Mouse (Mus musculus): ENCODE measurements around the gene Rps11. TPM values are rescaled to one million over a fixed set of nuclear protein-coding genes. Genes with fewer than 3 reads are reported as not detected.
A peak's percentile ranks its signal among the peaks of the same experiment; 100 is the strongest.
"Not testable (repeated sequence)": the region's sequence is repeated elsewhere in the genome, so short reads cannot be mapped to it uniquely, and the experiment has no call there.

Rps11 gene
- total and polyA plus RNA-seq, 2 experiments from 2014 or later: 671 to 1,069 TPM

DNA sequence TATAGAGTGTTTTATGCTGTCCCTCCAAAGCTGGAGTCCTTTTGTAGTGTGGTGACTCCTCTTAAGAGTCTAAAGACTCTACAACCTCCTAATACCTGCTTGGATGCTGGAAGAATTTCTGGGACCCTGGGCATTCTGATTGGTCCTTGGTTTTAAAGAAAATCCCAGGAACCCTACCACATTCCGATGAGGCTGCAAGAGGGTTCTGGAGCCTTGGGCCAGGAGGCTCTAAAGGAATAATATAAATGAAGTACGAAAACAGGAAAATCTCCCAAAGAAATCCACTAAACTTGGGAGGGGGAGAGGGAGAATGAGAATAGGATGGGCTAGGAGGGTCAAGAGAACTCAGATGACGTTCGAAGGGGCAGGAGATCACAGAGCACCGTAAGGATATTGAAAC lies 29.3 kb upstream of the Rps11 start:
- Histone ChIP-seq H3K4me3 (ENCODE audit: low read depth, low read length) (peak overlapping the region; percentile 58), H3K4me2 (ENCODE audit: low read depth, low read length, poor library complexity, severe bottlenecking) (peak overlapping the region; percentile 69), H3K27me3 (ENCODE audit: insufficient read depth, low read length) (no peaks in the 10 kb centered on the region), H3K9ac (replicated peaks; ENCODE audit: low read length, poor library complexity, severe bottlenecking) (peak overlapping the region; percentile 77), H3K9me3 (ENCODE audit: low read length) (no peaks in the 10 kb centered on the region), H3K36me3 (ENCODE audit: insufficient read depth, low read length) (peaks cover 12% of the 10 kb centered on the region; the same call in 1 of the 2 replicates), H3K27ac (ENCODE audit: low read depth, low read length) (peak overlapping the region; percentile 94), H3K4me1 (ENCODE audit: insufficient read depth, low read length) (no peaks in the 10 kb centered on the region)
- DNase-seq (ENCODE audit: low spot score) (no peak), ATAC-seq (ENCODE audit: low FRiP score) (no peak)
- no peak for TF ChIP-seq CTCF (IDR thresholded peaks at IDR 0.05)
- WGBS: 2% methylated on average over 5 of the region's 5 CpGs

DNA sequence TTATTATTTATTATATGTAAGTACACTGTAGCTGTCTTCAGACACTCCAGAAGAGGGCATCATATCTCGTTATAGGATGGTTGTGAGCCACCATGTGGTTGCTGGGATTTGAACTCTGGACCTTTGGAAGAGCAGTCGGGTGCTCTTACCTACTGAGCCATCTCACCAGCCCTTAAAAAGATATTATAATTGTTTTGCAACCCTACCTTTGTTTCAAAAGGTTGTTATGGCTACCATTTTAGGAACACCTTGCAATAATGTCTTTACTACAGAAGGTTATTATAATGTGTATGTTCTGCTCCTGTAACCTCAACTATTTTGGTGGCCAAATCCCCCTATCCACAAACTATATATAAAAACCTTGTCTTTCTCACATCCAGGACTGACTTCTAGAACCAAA lies 28.8 kb upstream of the Rps11 start:
- H3K4me1 ChIP-seq (ENCODE audit: insufficient read depth, low read length); ATAC-seq (ENCODE audit: low FRiP score); H3K36me3 ChIP-seq (ENCODE audit: insufficient read depth, low read length); H3K9ac ChIP-seq (replicated peaks; ENCODE audit: low read length, poor library complexity, severe bottlenecking); H3K4me3 ChIP-seq (ENCODE audit: low read depth, low read length); H3K27ac ChIP-seq (ENCODE audit: low read depth, low read length); H3K4me2 ChIP-seq (ENCODE audit: low read depth, low read length, poor library complexity, severe bottlenecking); H3K9me3 ChIP-seq (ENCODE audit: low read length); DNase-seq (ENCODE audit: low spot score); H3K27me3 ChIP-seq (ENCODE audit: insufficient read depth, low read length): not testable (repeated sequence)
- 84% methylated on average over 2 of the region's 2 CpGs for WGBS

- no peaks in the 10 kb centered on the region for H3K4me1 ChIP-seq (ENCODE audit: insufficient read depth, low read length)
- 0 out of 2 replicates have a peak, but pooled peaks cover 2% of the 10 kb centered on the region for H3K36me3 ChIP-seq (ENCODE audit: insufficient read depth, low read length)
- TF ChIP-seq CTCF (IDR thresholded peaks at IDR 0.05): no peak
- H3K27me3 ChIP-seq (ENCODE audit: insufficient read depth, low read length): no peaks in the 10 kb centered on the region
- no peak overlapping the region for H3K9ac ChIP-seq (replicated peaks; ENCODE audit: low read length, poor library complexity, severe bottlenecking)
- no peak overlapping the region for H3K4me3 ChIP-seq (ENCODE audit: low read depth, low read length)
- H3K4me2 ChIP-seq (ENCODE audit: low read depth, low read length, poor library complexity, severe bottlenecking): no peak overlapping the region
- no peak for DNase-seq (ENCODE audit: low spot score)
- no peak overlapping the region for H3K27ac ChIP-seq (ENCODE audit: low read depth, low read length)
- ATAC-seq (ENCODE audit: low FRiP score): no peak
- WGBS: 68% methylated on average over 11 of the region's 11 CpGs
- no peaks in the 10 kb centered on the region for H3K9me3 ChIP-seq (ENCODE audit: low read length)
These were observed 27.1 kb upstream of the Rps11 start for GRCm38 (mm10) chr7:45151303-45151702.

- ATAC-seq (ENCODE audit: low FRiP score) (no peak), DNase-seq (ENCODE audit: low spot score) (no peak)
- TF ChIP-seq CTCF (IDR thresholded peaks at IDR 0.05): no peak
- H3K4me2 ChIP-seq (ENCODE audit: low read depth, low read length, poor library complexity, severe bottlenecking): no peak overlapping the region
- 62% methylated on average over 4 of the region's 4 CpGs for WGBS
- H3K27me3 ChIP-seq (ENCODE audit: insufficient read depth, low read length): no peaks in the 10 kb centered on the region
- peaks cover 5% of the 10 kb centered on the region; the same call in 1 of the 2 replicates for H3K36me3 ChIP-seq (ENCODE audit: insufficient read depth, low read length)
- H3K9ac ChIP-seq (replicated peaks; ENCODE audit: low read length, poor library complexity, severe bottlenecking): no peak overlapping the region
- H3K4me1 ChIP-seq (ENCODE audit: insufficient read depth, low read length): no peaks in the 10 kb centered on the region
- no peak overlapping the region for H3K4me3 ChIP-seq (ENCODE audit: low read depth, low read length)
- H3K9me3 ChIP-seq (ENCODE audit: low read length): no peaks in the 10 kb centered on the region
- no peak overlapping the region for H3K27ac ChIP-seq (ENCODE audit: low read depth, low read length)
These were observed 26.1 kb upstream of the Rps11 start for GRCm38 (mm10) chr7:45150321-45150720.

DNA sequence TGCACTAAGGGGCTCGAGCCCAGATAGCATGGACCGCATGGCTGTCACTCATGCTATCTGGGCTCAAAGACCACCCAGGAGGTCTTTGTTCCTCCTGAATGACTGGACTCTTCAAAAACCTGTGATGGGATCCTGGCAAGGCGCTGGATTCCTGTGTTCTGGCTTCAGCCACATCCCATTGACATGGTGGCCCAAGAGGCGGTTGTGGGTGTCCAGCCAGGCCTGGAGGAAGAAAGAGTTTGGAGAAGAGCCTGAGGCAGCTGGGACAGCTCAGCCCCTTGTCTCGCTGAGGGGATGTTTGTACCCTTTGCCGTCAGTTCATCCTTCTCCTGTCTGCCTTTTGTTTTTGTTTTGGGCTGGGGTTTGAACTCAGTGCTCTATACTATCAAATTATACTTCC lies 25.3 kb upstream of the Rps11 start:
- ATAC-seq (ENCODE audit: low FRiP score) (no peak), DNase-seq (ENCODE audit: low spot score) (no peak)
- Histone ChIP-seq H3K27ac (ENCODE audit: low read depth, low read length) (no peak overlapping the region), H3K36me3 (ENCODE audit: insufficient read depth, low read length) (peaks cover 5% of the 10 kb centered on the region; the same call in 1 of the 2 replicates), H3K4me1 (ENCODE audit: insufficient read depth, low read length) (no peaks in the 10 kb centered on the region), H3K4me3 (ENCODE audit: low read depth, low read length) (no peak overlapping the region), H3K4me2 (ENCODE audit: low read depth, low read length, poor library complexity, severe bottlenecking) (no peak overlapping the region), H3K9ac (replicated peaks; ENCODE audit: low read length, poor library complexity, severe bottlenecking) (0 out of 2 replicates have a peak overlapping the region, but pooled peaks have one; percentile 3), H3K9me3 (ENCODE audit: low read length) (no peaks in the 10 kb centered on the region), H3K27me3 (ENCODE audit: insufficient read depth, low read length) (no peaks in the 10 kb centered on the region)
- TF ChIP-seq CTCF (IDR thresholded peaks at IDR 0.05): no peak
- 29% methylated on average over 6 of the region's 6 CpGs for WGBS

DNA sequence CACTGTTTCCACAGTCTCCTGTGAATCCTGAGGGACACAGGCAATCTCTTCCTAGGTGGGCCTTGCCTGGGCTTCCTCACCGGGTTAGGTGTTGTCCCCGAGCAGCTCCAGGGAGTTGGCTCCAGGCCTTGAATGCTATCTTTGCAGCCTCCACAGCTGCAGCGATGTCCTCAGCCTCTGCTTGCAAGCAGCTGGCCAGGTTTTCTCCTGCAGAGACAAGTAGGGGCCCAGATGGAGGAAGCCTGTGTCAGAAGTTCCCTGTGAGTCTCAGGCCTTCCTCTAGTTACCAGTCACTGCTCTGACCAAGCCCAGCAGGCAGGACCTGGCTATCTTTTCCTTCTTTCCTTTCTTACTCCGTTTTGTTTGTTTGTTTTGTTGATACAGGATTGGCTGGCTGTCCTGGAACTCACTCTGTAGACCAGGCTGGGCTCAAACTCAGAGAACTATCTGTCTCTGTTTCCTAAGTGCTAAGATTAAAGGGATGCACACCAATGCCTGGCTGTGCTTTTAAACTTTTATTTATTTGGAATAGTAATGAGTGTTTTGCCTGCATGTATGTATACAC lies 24.4 kb upstream of the Rps11 start:
- WGBS: 64% methylated on average over 4 of the region's 4 CpGs
- Histone ChIP-seq H3K4me2 (ENCODE audit: low read depth, low read length, poor library complexity, severe bottlenecking) (no peak overlapping the region), H3K27ac (ENCODE audit: low read depth, low read length) (no peak overlapping the region), H3K4me1 (ENCODE audit: insufficient read depth, low read length) (no peaks in the 10 kb centered on the region), H3K9me3 (ENCODE audit: low read length) (no peaks in the 10 kb centered on the region), H3K36me3 (ENCODE audit: insufficient read depth, low read length) (peaks cover 5% of the 10 kb centered on the region; the same call in 1 of the 2 replicates), H3K27me3 (ENCODE audit: insufficient read depth, low read length) (no peaks in the 10 kb centered on the region), H3K9ac (replicated peaks; ENCODE audit: low read length, poor library complexity, severe bottlenecking) (no peak overlapping the region), H3K4me3 (ENCODE audit: low read depth, low read length) (no peak overlapping the region)
- ATAC-seq (ENCODE audit: low FRiP score) (no peak), DNase-seq (ENCODE audit: low spot score) (no peak)
- no peak for TF ChIP-seq CTCF (IDR thresholded peaks at IDR 0.05)

Measured in midbrain, postnatal 0 days (tissue).